Mouse (Mus musculus) frontal cortex, postnatal 10 days (tissue): ENCODE results near the gene Cenpj.

Experiments used
- DNase-seq, 2 experiments: peaks; one replicate each; pipeline ENCODE4 v3.0.0; 2022; ENCODE audit warnings: low spot score in 2 of 2, mixed read lengths in 1 of 2

The Cenpj gene

DNA sequence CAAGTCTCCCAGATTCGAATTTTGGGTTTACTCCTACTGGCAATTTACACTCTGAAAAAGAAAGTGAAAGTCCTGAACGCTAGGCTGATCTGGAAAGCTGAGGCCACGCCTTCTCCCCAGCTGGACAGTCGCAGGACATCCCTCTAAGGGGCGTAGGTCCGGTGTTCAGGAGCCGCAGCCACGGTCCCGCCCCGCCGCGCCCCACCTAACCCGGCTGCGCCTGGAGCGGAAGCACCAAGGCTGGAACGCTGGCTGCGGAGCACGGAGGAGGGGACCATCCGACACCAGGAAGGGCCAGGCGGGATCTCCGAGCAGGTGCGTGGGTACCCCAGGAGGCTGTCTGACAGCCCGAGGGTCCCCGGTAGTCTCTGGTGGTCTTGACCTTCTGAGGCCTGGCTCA, at the start of gene Cenpj, which contains the start of gene Parp4:
TSS of gene Cenpj (minus strand) at position 10 of the 400 bp plus-strand sequence.
TSS of gene Parp4 (plus strand) at position 204 of the 400 bp plus-strand sequence.
- DNase-seq = peak; percentile 21 to 42

DNA sequence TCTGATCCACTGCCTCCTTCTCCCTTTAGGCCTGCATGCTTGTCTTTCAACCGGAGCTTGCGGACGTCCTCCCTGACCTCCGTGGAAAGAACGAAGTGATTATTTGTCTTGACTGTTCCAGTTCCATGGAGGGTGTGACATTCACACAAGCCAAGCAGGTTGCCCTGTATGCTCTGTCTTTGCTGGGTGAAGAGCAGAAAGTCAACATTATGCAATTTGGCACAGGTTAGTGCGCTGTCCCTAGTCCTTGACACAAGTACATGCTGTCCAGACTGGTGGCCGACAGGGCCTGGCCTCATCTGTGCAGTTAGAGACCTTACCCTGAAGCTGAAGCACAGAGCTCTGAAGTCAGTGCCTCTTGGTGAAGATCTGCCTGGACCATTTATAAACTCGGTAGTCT, 45.2 kb upstream of the Cenpj start:
- DNase-seq = no peak

DNA sequence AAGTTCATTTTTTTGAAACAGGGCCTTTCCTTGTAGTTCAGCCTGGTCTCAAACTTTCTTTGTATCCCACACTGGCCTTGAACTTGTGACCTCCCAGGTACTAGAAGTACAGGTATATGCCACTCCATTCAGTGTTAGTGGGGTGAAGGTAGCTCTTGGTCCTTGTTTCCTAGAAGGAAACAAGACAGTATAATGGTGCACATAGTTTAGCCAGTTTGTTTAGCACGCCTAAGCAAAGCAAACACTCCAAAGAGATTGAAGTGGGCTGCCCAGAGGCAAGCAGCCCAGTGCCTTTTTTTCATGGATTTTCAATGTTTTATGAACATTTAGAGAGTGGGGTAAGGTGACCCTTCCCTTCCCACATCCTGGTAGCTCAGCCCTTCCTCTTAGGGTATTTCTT, 42.2 kb upstream of the Cenpj start:
- no peak for DNase-seq

DNA sequence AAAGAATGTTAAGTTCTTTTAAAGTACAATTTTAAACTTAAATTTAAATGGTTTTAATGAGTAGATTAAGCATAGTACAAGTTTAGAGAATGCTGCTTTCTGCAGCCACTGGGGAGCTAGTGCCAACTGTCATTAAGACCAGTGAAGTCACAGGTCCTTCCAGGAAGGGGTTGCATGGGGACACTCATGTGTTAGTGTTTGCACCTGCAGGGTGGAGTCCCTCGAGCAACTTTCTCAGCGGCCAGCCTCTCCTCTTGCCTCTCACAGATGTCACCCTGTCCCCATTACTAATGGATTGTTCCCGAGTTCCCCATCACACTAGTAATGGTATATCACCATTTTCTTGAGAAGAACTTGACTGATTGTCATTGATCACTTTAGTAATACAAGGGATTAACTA, 38.0 kb upstream of the Cenpj start:
- no peak for DNase-seq

DNA sequence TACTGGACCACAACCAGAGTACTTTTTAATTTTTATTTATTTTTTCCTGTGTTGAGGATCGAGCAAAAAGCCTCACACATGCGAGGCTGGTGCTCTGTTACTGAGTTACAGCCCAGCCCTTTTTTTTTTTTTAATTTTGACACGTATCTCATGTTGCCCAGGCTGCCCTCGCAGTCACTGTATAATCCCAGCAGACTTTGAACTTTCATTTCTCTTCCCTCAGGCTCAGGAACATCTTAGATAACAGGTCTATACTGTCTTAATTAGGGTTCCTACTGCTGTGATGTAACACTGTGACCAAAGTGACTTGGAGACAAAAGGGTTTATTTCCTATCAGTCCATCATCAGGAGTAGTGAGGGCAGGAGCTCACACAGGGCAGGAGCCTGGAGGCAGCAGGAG, 29.9 kb upstream of the Cenpj start:
- DNase-seq = no peak

DNA sequence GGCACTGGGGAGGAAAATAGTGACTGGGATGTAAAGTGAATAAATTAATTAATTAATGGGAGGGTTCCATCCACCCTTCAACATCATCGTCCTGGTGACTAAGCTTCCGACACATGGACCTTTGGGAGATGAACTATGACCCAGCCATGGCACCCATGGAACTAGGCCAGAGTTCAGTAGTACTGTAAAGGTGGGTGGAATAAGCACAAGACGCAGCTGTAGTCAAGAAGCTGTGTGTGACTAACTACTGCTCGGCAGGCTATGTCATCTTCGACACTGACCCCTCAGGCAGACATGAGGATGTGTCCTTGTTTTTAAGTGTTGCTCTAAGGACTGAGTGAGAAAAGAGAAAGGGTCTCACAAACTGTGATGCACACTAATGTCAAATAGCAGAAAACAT, 29.2 kb upstream of the Cenpj start:
- no peak for DNase-seq

DNA sequence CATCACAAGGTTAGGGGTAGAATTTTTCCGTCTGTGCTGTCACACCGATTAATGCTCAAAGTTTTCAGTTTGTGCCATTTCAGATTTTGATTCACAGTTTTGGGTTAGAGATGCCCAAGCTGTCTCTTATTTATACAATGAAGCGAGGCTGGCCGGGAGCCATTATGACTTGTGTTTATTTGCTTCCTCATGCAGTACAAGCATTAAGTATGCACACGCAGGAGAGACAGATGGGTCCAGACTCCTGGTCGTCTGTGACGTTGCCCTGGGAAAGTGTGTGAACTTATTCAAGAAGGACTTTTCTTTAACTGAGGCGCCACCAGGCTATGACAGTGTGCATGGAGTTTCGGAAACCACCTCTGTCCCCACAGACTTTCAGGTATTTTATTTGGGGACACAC, 26.8 kb upstream of the Cenpj start:
- DNase-seq = no peak

DNA sequence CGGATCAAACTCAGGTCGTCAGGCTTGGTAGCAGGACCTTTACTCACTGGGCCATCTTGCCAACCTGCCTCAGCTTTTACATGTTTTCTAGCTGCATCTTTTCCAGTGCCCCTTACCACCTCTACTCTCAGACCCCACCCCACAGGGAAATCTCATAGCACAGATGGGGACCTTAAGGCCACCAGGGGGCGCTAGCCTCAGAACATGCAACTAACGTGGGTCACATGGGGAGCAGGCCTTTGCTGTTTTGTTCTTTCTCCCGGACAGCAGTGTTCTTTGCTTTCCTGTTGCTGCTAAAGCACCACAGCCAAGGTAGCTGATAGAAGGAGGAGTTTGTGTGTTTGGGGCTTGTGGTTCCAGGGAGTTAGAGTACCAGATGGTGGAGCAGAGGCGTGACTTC, 23.5 kb upstream of the Cenpj start:
- peak in 1 of 2 experiments; percentile 13 for DNase-seq

DNA sequence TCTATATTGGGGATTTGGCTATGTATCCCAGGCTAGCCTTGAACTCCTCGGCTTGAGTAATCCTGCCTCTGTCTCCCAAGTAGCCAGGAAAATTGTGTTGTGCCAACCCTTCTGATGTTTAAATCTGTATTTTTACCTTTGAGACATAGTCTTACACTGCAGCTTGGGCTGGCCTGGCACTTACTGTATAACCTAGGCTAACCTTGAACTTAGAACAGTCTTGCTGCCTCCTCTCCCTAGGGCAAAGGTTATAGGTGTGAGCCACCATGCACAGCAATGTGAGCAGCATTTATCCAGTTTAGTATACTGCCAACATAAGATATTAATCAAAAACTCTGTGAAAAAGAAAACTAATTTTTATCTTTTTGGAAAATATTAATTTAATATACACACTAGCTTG, 19.6 kb upstream of the Cenpj start:
- DNase-seq = no peak

DNA sequence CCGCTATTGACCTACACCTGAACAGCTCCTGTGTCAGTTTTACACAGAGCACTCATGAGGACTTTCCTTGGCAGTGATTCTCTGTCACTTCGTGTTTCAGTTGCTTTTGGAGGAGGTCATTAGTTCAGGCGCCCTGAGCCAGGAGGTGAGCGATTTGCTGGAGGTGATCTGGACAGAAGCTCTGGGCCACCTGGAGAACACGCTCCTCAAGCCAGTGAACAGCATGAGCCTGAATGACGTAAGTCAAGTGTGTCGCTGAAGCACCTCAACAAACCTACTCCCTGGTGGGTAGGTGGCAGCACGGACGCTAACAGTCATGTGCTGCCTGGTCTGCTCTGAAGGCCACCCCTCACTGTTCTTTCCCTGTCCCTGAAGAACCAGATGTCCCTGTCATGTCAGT, 17.0 kb upstream of the Cenpj start:
- no peak for DNase-seq

DNA sequence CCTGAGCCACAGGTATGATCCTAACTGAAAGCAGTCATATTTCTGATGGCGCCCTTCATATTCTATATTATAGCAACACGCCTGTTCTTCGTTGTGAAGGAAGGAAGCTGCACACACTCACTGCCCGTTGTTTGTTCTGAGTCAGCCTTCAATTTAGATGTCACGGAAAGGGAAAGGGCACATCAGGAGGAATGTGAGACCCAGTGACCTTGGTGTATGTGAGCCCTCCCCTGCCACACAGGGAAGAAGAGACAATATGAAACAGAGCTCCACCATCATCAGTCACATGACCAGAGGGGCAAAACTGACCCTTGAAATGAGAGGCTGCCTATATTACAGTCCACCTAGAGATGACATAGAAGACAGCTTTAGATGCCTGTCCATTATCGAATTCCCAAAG, 7.1 kb upstream of the Cenpj start:
- no peak for DNase-seq

DNA sequence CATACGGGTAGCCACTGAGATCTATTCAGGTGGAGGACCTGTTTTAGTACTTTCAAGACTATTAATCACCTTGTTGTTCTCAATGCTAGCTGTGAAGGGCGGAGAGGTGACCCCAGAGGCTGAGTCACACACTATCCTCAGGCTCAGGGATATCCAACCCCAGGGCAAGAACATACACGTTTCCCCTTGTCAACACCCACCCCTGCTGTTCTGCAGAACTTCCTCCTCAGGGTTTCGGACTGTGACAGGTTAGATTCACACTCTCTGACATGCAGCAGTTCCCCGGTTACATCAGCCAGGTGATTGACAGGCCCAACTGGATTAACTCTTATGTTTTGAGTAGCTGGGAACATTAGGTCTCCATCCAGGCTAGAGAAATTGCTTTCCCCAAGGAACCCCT, 5.9 kb upstream of the Cenpj start:
- DNase-seq = no peak

DNA sequence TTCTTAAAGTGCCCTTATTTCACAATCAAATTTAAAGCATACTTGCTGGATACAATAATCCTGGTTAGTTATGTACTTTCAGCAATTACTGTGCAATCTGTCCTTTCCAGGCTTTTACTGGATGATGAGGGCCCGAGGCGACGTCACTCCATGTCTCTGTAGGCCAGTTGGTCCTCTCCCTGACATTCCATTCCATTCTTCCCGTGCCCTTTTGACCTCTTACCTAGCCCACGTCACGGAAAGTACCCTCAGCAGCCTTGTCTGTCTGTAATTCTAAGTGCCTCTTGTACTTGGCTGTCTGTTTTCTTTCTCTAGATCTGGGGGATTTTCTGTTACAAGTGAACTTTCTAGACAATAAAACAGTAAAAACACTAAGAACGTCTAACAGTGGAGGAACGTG, 3.8 kb upstream of the Cenpj start:
- no peak for DNase-seq

DNA sequence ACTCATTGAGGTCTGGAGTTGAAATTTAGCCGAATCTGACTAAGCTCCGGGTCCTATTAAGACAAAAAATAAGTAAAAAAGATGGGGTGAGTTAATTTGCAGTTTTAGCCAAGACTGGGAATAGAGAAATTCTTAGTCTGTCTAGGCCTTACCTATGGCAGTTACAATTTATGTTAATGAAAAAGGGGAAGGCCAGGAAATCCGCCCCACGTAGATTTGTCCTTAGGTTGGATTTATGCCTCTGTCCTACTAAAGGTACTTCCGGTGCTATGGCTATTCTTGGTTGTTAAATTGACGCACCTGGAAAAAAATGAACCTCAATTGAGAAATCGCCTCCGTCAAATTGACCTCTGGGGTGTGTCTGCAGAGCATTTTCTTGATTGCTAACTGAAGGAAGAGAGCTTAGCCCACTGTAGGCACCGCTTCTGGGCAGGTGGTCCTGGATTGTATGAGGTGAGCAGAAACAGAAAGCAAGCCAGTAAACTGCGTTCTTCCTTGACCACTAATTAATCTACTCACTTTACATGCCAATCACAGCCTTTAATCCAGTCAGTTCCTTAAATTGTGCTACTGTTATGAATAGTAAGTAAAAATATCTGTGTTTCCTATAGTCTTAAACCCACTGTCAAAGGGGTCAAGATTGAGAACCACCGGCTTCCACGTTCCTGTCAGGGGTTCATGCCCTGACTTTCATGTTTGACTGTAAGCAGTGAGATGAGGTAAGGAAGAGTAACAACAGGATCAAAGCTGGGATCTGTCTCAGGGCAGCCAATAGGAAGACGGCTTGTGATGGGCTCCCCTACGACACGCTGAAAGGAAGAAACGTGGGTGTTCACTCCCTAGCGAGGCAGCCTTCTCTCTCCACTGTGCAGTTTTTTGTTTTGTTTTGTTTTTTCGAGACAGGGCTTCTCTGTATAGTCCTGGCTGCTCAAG, 1.0 kb upstream of the Cenpj start:
- DNase-seq = no peak

DNA sequence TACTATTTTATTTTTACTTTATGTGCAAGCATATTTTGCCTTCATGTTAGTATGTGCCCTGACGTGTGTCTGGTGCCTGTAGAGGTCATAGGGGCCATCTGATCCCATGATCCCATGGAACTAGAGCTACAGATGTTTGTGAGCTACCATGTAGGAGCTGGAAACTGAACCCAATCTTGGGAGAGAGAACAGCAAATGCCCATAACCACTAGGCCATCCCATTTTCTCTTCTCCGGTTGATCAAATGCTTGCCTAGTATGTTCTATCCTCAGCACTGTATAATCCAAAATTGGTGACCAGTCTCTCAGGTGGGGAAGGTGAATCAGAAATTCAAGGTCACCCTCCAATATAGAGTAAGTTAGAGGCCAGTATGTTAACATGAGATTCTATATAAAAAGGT, 2.7 kb downstream of the Cenpj start:
- DNase-seq = no peak

DNA sequence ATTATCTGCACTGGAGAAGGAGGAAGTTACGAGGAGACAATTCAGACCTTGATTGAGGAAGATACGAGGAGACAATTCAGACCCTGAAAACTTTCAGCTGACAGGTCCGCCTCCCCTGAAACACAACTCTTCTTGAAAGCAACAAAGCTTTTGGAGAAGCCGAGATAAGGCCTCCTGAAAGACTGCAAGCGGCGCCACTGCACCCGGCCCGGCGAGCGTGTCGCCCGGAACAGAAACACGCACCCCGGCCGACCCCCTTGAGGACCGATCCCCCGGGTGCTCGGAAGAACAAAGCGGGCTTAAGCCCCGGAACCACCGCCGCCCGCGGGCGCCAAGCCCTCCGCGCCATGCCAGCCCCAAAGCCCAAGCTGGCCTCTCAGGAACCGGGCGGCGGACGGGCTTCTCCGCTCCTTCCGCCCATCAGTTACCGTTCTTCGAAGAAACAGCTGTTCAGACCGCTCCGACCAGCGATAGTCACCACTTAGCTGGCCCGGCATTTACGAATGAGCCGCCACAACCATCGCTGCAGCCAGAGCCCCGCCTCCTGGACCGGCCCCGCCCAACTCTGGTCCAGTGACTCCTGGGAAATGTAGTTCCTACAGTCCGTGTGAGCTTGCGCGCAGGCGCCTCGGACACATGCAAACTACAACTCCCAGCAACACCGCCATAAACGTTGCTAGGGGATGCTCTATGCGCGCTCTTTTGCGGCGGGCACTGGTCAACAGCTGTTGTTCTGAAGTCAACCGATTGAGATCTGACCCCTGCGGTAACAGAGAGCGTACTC, 3.7 kb downstream of the Cenpj start:
- peak; percentile 93 for DNase-seq

DNA sequence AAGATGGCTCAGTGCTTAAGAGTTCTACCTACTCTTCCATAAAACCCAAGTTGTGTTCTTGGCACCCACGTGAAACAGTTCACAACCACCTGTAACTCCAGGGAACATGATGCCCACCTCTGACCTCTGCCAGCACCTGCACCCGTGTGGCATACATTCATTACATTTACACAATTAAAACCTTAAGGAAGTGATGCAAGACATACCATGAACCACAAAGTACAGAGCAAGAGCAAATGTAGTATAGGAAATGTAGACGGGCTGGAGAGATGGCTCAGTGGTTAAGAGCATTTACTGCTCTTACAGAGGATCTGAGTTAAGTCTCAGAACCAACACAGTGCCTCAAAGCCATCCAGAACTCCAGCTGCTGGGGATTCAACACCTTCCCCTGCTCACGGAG, 6.2 kb downstream of the Cenpj start:
- no peak for DNase-seq

DNA sequence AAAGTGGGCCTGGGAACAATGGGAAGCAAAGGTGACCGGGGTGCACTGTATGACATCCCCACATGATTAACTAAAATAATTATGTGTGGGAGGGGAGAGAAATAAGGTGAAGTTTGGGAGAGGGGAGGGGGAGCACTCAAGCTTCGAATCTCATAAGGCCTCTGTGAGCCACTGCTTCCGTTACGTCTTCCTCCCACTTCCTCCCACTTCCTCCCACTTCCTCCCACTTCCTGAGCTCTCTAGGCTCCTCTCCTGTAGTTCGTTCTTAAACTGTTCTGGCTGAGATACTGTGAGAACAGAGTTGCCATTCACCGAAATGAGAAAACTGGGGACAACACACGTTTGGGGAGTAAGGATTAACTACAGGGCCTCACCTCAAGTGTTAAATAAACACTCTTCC, 7.7 kb downstream of the Cenpj start:
- DNase-seq = no peak

DNA sequence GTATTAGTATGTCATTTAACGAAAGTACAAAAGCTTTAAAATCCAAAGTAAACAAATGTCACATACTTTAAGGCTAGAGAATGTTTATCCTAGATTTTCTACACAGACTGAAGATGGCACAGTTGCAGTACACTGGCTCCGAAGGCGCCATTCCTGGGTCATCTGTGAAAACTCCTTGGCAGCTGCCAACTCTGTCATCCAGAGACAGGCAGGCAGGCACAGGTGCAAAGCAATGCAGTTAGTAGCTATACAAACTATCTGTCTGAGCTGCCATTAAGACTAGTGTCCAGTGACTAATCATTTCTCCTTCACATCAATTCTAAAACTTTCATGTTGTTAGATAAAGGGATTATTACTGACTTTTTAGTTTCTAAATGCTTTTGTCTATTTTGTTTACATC, 16.1 kb downstream of the Cenpj start:
- DNase-seq = no peak

DNA sequence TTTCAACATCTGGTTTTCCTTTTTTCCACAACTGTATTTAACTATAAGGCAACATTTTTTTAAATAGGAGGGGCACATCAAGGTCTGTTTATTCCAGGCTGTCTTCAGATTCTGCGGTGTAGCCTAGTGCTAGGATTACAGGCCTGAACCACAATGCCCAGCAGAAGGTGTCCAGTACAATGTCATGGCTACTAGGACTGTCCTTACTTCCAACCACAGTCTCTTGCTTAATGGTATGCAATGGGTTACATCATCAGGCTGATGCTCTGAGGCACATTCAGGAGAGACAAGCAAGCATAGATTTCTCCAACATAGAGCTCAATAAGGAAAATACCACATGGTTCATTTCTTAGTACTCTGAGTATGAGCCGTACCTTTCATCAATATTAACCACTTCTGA, 20.5 kb downstream of the Cenpj start:
- DNase-seq = no peak

DNA sequence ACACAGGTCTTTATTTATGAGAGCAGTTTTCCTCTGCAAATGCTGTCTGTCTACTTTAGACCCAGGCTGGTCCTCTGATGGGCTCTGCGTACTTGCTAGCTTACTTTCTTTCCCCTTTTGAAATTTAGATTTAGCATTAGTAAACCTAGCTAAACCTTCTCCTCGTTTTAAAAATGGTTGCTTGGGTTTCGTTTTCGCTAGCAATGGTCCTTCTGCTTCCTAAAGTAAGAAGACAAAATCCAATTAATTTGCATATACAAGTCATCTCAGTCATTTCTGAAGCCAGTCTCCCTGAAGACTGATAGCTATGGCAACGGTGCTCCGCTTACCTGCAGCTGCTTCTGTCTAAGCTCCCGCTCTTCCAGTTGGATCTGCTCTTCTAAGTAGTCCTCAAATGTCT, 21.9 kb downstream of the Cenpj start:
- DNase-seq = no peak

DNA sequence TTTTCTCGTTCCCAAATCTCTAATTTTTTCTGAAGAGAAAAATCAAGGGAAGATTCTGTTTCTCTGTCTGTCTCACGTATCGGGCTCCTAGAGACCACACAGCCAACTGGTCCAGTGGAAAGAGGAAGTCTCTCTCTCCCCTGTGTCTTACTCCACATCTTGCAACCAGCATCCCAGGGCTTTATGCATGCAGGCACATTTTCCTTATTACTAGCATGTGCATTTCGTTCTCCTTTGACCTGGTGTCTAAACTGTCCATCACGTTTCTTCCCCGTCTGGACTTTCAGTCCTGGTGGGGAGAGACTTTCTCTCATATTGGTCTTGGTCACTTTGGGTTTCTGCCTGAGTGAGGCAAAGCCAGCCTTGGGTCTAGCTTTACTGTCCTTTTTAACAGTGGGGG, 22.3 kb downstream of the Cenpj start:
- no peak for DNase-seq

DNA sequence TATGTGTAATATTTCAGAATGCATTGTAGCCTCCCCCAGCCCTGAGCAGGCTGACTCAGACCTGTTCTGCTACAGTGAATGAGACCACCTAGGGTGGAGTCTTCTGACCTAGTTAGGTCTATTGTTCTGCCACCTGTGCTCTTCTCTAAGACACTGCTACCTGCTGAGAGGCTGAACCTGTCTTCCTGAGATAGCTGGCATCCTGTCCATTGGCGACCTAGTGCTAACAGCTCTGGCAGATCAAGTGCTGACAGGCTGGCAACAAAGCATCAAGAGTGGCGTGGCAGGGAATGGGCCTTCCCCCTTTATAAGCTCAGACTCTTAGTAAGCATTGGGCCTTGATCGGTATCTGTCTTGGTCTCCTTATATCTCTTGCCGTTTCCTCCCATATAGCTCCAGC, 24.3 kb downstream of the Cenpj start:
- no peak for DNase-seq
